Mouse (Mus musculus): ENCODE results near the gene Pofut2.

DNA sequence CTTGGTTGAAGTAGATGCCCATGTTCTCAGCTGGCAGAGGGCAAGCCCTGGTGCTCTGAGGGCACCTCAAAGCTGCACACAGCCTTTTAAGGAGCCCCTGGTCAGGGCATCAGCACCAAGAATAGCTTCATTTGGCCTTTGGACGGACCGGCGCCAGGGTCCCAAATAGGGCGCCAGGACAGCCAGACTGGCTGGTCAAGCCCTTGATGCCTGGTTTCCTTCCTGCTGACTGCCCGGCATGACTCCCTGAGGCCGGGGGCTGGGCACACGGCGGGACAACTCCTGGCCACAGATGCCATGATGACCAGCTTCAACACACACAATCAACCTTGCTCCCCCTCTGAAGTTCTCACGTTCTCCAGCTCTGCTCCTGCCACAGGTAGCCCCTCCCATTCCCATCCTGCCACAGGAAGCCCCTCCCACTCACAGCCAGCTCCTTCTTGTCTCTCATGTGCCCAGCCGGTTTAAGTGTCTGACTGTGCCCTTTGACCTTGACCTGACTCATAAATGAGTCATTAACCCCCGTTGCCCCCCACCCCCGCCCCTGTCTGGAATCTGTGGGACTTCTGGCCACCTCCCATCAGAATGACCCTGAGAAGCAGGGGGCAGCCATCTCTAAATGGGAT, 23.9 kb upstream of the Pofut2 start:
- TF ChIP-seq CTCF (IDR thresholded peaks at IDR 0.05; ENCODE audit: extremely low read depth, insufficient read length, insufficient replicate concordance, low read depth, low read length) (no peak), POLR2A (IDR thresholded peaks at IDR 0.05; ENCODE audit: low read depth, low read length) (no peak)

Measured in small intestine, adult 2 months (tissue).